Mouse (Mus musculus) lung, postnatal 36 days (tissue): Measurements from ENCODE around the gene Zfp661.
A peak's percentile ranks its signal among the peaks of the same experiment; 100 is the strongest.
"Not testable (repeated sequence)": the region's sequence is repeated elsewhere in the genome, so short reads cannot be mapped to it uniquely, and the experiment has no call there.

Experiments used
- DNase-seq: peaks from one replicate; pipeline ENCODE4 v3.0.0; 2022; ENCODE audit warnings: mixed read lengths

Zfp661 gene

GRCm38 (mm10) chr2:127586694-127587513, at the start of gene Zfp661, which contains the start of gene Mrps5:
Gene Zfp661, minus strand, starts transcription at chr2:127587094.
Gene Mrps5, plus strand, starts transcription at chr2:127587222.
- peak; percentile 91 for DNase-seq

GRCm38 (mm10) chr2:127635581-127635980, 48.7 kb upstream of the Zfp661 start:
- DNase-seq: no peak

- DNase-seq: no peak
These were observed 45.7 kb upstream of the Zfp661 start for GRCm38 (mm10) chr2:127632601-127633000.

GRCm38 (mm10) chr2:127627990-127628570, 41.2 kb upstream of the Zfp661 start:
- no peak for DNase-seq

- no peak for DNase-seq
These were observed 40.5 kb upstream of the Zfp661 start for GRCm38 (mm10) chr2:127627354-127627753.

- no peak for DNase-seq
These were observed 38.8 kb upstream of the Zfp661 start for GRCm38 (mm10) chr2:127625659-127626058.

GRCm38 (mm10) chr2:127624786-127625185, 37.9 kb upstream of the Zfp661 start:
- no peak for DNase-seq

- DNase-seq: no peak
These were observed 35.2 kb upstream of the Zfp661 start for GRCm38 (mm10) chr2:127622065-127622464.

- no peak for DNase-seq
These were observed 32.4 kb upstream of the Zfp661 start for GRCm38 (mm10) chr2:127619311-127619710.

GRCm38 (mm10) chr2:127612288-127612687, 25.4 kb upstream of the Zfp661 start:
- no peak for DNase-seq

GRCm38 (mm10) chr2:127611386-127611785, 24.5 kb upstream of the Zfp661 start:
- DNase-seq: no peak

- no peak for DNase-seq
These were observed 22.1 kb upstream of the Zfp661 start for GRCm38 (mm10) chr2:127608986-127609385.

GRCm38 (mm10) chr2:127608234-127608633, 21.3 kb upstream of the Zfp661 start:
- peak; percentile 63 for DNase-seq

- DNase-seq: no peak
These were observed 18.3 kb upstream of the Zfp661 start for GRCm38 (mm10) chr2:127605203-127605602.

GRCm38 (mm10) chr2:127603383-127603782, 16.5 kb upstream of the Zfp661 start:
- not testable (repeated sequence) for DNase-seq

GRCm38 (mm10) chr2:127590840-127591239, 3.9 kb upstream of the Zfp661 start:
- peak; percentile 21 for DNase-seq

GRCm38 (mm10) chr2:127590204-127590603, 3.3 kb upstream of the Zfp661 start:
- no peak for DNase-seq

- no peak for DNase-seq
These were observed 2.0 kb upstream of the Zfp661 start for GRCm38 (mm10) chr2:127588897-127589296.

- DNase-seq: no peak
These were observed 585 bp upstream of the Zfp661 start for GRCm38 (mm10) chr2:127587514-127587844.

GRCm38 (mm10) chr2:127584436-127584858, 2.4 kb downstream of the Zfp661 start:
- peak; percentile 96 for DNase-seq

- no peak for DNase-seq
These were observed 13.6 kb downstream of the Zfp661 start for GRCm38 (mm10) chr2:127573322-127573721.

GRCm38 (mm10) chr2:127559070-127559966, 27.6 kb downstream of the Zfp661 start:
- DNase-seq: peak; percentile 87

- peak; percentile 20 for DNase-seq
These were observed 35.8 kb downstream of the Zfp661 start for GRCm38 (mm10) chr2:127551078-127551477.
